Mouse (Mus musculus) liver, embryonic 15.5 days (tissue): ENCODE data around the gene Fndc5. TPM values are rescaled to one million over a fixed set of nuclear protein-coding genes. Genes with fewer than 3 reads are reported as not detected.

ENCODE experiments used
- ATAC-seq: fragments of 200-750 bp; cut with Nextera tagmentation; 2 replicates; pipeline ENCODE4 v1.8.0; 2017; ENCODE audit warnings: moderate number of reproducible peaks, mild to moderate bottlenecking, moderate library complexity; ENCODE audit not compliant: insufficient read depth
- H3K27ac ChIP-seq: fragments of 300-500 bp; sonication (generic); replicated peaks from 2 replicates; pipeline ENCODE4 v1.5.1; 2015; ENCODE audit warnings: mild to moderate bottlenecking, inconsistent platforms
- H3K27me3 ChIP-seq: fragments of 300-500 bp; sonication (generic); 2 replicates; pipeline ENCODE4 v1.6.1; 2015; ENCODE audit warnings: mild to moderate bottlenecking, inconsistent platforms
- H3K36me3 ChIP-seq: fragments of 300-500 bp; sonication (generic); replicated peaks from 2 replicates; pipeline ENCODE4 v1.6.1; 2015; ENCODE audit warnings: moderate library complexity, mild to moderate bottlenecking, inconsistent platforms
- H3K4me1 ChIP-seq: fragments of 300-500 bp; sonication (generic); replicated peaks from 2 replicates; pipeline ENCODE4 v1.6.1; 2015; ENCODE audit warnings: inconsistent platforms
- H3K4me2 ChIP-seq: fragments of 300-500 bp; sonication (generic); 2 replicates; pipeline ENCODE4 v1.6.1; 2015; ENCODE audit warnings: moderate library complexity, mild to moderate bottlenecking, inconsistent platforms
- H3K4me3 ChIP-seq: fragments of 300-500 bp; sonication (generic); replicated peaks from 2 replicates; pipeline ENCODE4 v1.5.1; 2015; ENCODE audit warnings: mild to moderate bottlenecking, inconsistent platforms
- H3K9ac ChIP-seq: fragments of 300-500 bp; sonication (generic); 2 replicates; pipeline ENCODE4 v1.6.1; 2015; ENCODE audit warnings: moderate library complexity, mild to moderate bottlenecking, inconsistent platforms
- H3K9me3 ChIP-seq: fragments of 300-500 bp; sonication (generic); replicated peaks from 2 replicates; pipeline ENCODE4 v1.6.1; 2016; ENCODE audit warnings: inconsistent platforms
- WGBS: fragments of 180-500 bp; shearing (Covaris S2); methylation state at CpG from one replicate; pipeline ENCODE4 v1.1.7; 2015; ENCODE audit warnings: mixed read lengths; ENCODE audit not compliant: insufficient replicate concordance; 5-methylcytosine and 5-hydroxymethylcytosine counted together
- polyA plus RNA-seq: library from polyadenylated mRNA; unstranded; fragments of >200 nt; fragmentation: Nextera tagmentation; extraction: Ambion mirVana; gene quantifications from 2 replicates; pipeline ENCODE4 v1.2.1, GENCODE M21; 2015

Fndc5 gene
- polyA plus RNA-seq, 1 experiment from 2014 or later: 1.0 TPM

DNA sequence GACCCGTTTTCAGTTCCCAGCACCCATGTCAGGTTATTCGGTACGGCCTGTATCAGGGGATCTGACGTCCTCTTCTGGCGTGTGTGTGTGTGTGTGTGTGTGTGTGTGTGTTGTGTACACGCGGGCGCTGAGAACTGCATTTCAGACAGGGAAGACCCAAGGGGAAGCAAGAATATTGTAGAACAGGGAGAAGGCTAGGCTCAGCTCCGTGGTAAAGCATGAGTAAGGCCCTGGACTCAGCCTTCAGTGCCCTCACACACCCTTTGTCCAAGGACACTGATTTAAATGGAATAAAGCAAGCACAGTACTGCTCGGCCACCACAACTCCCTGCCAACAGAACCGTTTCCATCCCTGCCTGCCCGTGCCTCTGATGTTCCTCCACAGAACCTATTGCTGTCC is 53.7 kb downstream of the Fndc5 start:
- Histone ChIP-seq H3K27ac (peak overlapping the region; percentile 90), H3K4me3 (peak overlapping the region; percentile 73), H3K27me3 (no peaks in the 10 kb centered on the region), H3K9ac (peak overlapping the region; percentile 79), H3K36me3 (peaks cover 34% of the 10 kb centered on the region), H3K4me2 (peak overlapping the region; percentile 91), H3K4me1 (peaks cover 60% of the 10 kb centered on the region), H3K9me3 (no peaks in the 10 kb centered on the region)
- no peak for ATAC-seq
- WGBS: 1% methylated on average over 12 of the region's 12 CpGs

DNA sequence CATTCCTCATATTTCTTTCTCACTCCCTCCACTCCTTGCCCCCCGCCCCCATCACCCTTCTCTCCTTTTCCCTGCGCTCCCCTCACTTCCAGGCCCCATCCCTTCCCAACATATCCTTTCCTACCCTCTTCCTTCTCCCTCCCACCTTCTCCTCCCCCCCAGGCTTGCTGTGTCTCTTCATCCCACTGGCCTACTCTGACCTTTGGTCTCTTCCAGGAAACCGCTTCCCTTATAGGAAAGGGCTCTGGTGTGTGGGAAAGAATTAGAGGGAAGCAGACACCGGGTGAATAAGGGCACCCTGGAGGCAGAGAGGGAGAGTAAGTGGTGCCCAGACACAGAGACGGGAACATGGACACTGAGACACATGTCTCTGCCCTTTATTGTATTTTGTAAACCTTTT is 54.9 kb downstream of the Fndc5 start:
- peak overlapping the region; percentile 73 for H3K4me3 ChIP-seq
- H3K27ac ChIP-seq: peak overlapping the region; percentile 90; the same call in 1 of the 2 replicates
- H3K36me3 ChIP-seq: peaks cover 46% of the 10 kb centered on the region
- no peaks in the 10 kb centered on the region for H3K9me3 ChIP-seq
- WGBS: 72% methylated on average over 5 of the region's 5 CpGs
- H3K4me1 ChIP-seq: peaks cover 60% of the 10 kb centered on the region
- peak overlapping the region; percentile 91 for H3K4me2 ChIP-seq
- H3K27me3 ChIP-seq: no peaks in the 10 kb centered on the region
- ATAC-seq: no peak
- H3K9ac ChIP-seq: peak overlapping the region; percentile 79

Other genes starting within 250 kb of the Fndc5 start
- 0.71 and 0.77 TPM in 2 replicates for gene Azin2, start 174.6 kb upstream of the Fndc5 start, polyA plus RNA-seq
- gene Ak2, start 145.0 kb upstream of the Fndc5 start, polyA plus RNA-seq: 119 and 121 TPM in 2 replicates
- gene Rnf19b, start 78.7 kb upstream of the Fndc5 start, polyA plus RNA-seq: 4.8 and 5.5 TPM in 2 replicates
- 1.2 and 1.9 TPM in 2 replicates for gene Tmem54, start 31.5 kb upstream of the Fndc5 start, polyA plus RNA-seq
- gene Hpca, start 15.0 kb upstream of the Fndc5 start, polyA plus RNA-seq: 0.31 and 0.66 TPM in 2 replicates
- gene S100pbp, start 52.7 kb downstream of the Fndc5 start, polyA plus RNA-seq: 6.0 and 6.6 TPM in 2 replicates
- 60.8 and 62.4 TPM in 2 replicates for gene Yars, start 52.8 kb downstream of the Fndc5 start, polyA plus RNA-seq
- 1.1 and 1.6 TPM in 2 replicates for gene C77080, start 124.4 kb downstream of the Fndc5 start, polyA plus RNA-seq
- 0.21 and 0.35 TPM in 2 replicates for gene Sync, start 150.6 kb downstream of the Fndc5 start, polyA plus RNA-seq
- 222 and 261 TPM in 2 replicates for gene Rbbp4, start 198.4 kb downstream of the Fndc5 start, polyA plus RNA-seq
- 23.5 and 23.8 TPM in 2 replicates for gene Zbtb8os, start 198.7 kb downstream of the Fndc5 start, polyA plus RNA-seq
- 2.3 TPM in 2 replicates for gene Zbtb8a, start 241.1 kb downstream of the Fndc5 start, polyA plus RNA-seq